Mouse (Mus musculus) T-helper 1 cell (primary cell): ENCODE measurements around the gene Fscn3.

Experiments
- in situ Hi-C: fragments of 300-600 bp; cut with MboI, MseI; formaldehyde crosslinking; loops from one replicate; pipeline ENCODE4 v1.15.1; 2025; ENCODE audit warnings: high pct_unique_total_duplicates

The Fscn3 gene

GRCm38 (mm10) chr6:28480752-28481492 is 53.3 kb downstream of the Fscn3 start:
- in situ Hi-C loops = no loop called here

- in situ Hi-C loops = no loop called here
Measured at GRCm38 (mm10) chr6:28482711-28483315, 55.2 kb downstream of the Fscn3 start.

GRCm38 (mm10) chr6:28486008-28486407 is 58.4 kb downstream of the Fscn3 start:
- in situ Hi-C loops = no loop called here

GRCm38 (mm10) chr6:28486471-28486870 is 58.9 kb downstream of the Fscn3 start:
- in situ Hi-C loops = no loop called here

GRCm38 (mm10) chr6:28486905-28487304 is 59.3 kb downstream of the Fscn3 start:
- in situ Hi-C loops = no loop called here
